In the genomic region with DNA sequence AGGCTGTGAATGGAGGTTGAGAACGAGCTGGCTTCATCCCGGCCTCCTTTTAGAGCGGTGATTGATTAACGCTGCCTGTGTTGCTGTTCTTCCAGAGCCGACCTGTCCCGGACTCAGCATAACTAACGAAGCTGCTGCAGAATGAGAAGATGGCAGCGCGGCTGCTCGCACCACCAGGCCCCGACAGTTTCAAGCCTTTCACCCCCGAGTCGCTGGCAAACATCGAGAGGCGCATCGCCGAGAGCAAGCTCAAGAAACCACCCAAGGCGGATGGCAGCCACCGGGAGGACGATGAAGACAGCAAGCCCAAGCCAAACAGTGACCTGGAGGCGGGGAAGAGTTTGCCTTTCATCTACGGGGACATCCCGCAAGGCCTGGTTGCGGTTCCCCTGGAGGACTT, we compare ENCODE assay signal across 10 mouse cellular contexts.
DNase-seq lines count a peak whose midpoint lies in the region; ATAC-seq and TF ChIP-seq lines count a peak whose summit lies in the region.
"Had no signal": no experiment of that assay in that cellular context is flagged by ENCODE, and none has a peak within 500 bp of the region (broad histone marks: within the 10 kb centered on the region; RNA-seq: fewer than 3 reads in every experiment).

No protein-coding gene starts in this region.

- peak overlapping the region; percentile 12; the same call in 1 of the 2 replicates for H3K9ac ChIP-seq in hindbrain, embryonic 14.5 days
- H3K9ac ChIP-seq in midbrain, embryonic 12.5 days (replicated peaks), result no peak overlapping the region; the same call in 1 of the 2 replicates

- TF ChIP-seq CTCF in left cerebral cortex, adult 2 months (IDR thresholded peaks at IDR 0.05), result no peak

- peak overlapping the region; percentile 61; the same call in 1 of the 2 replicates for H3K27ac ChIP-seq in embryonic facial prominence, embryonic 10.5 days (replicated peaks)
- H3K27ac ChIP-seq in hindbrain, embryonic 14.5 days, result no peak overlapping the region; the same call in 1 of the 2 replicates
- 0 out of 2 replicates have a peak overlapping the region, but pooled peaks have one; percentile 20 for H3K27ac ChIP-seq in midbrain, embryonic 12.5 days (replicated peaks)
- no peak overlapping the region for H3K27ac ChIP-seq in left cerebral cortex, adult 2 months

- DNase-seq in kidney, adult 18-20 months, result peak; percentile 5
- no peak for DNase-seq in kidney, adult 9 months
- DNase-seq in embryonic facial prominence, embryonic 10.5 days (ENCODE audit: low spot score), result no peak
- no peak for DNase-seq in hindbrain, embryonic 14.5 days (ENCODE audit: low spot score)
- no peak for DNase-seq in urinary bladder, postnatal 10 days (ENCODE audit: low spot score)
- DNase-seq in left cerebral cortex, adult 2 months (ENCODE audit: extremely low spot score in 1 of 2, low spot score in 2 of 2), result no peak
- no peak for DNase-seq in left cerebral cortex, postnatal 25 days (ENCODE audit: low spot score in 2 of 2)
- DNase-seq: heart, adult 11 months; right cerebral cortex, adult 18-20 months had no signal

- ATAC-seq in hindbrain, embryonic 14.5 days (ENCODE audit: low FRiP score), result no peak
- ATAC-seq in midbrain, embryonic 12.5 days (ENCODE audit: low FRiP score, low read depth), result no peak

- intact Hi-C loops in left cerebral cortex, adult 2 months (cut with DNase I), result no loop called here
- intact Hi-C loops in left cerebral cortex, postnatal 25 days (cut with DNase I), result no loop called here

- H3K27me3 ChIP-seq in embryonic facial prominence, embryonic 10.5 days (replicated peaks; ENCODE audit: low read depth, poor library complexity, severe bottlenecking), result no peaks in the 10 kb centered on the region
- no peaks in the 10 kb centered on the region for H3K27me3 ChIP-seq in hindbrain, embryonic 14.5 days (ENCODE audit: control insufficient read depth, insufficient read depth, low read length)
- no peaks in the 10 kb centered on the region for H3K27me3 ChIP-seq in midbrain, embryonic 12.5 days

- H3K4me3 ChIP-seq in embryonic facial prominence, embryonic 10.5 days, result peak overlapping the region; percentile 19; the same call in 1 of the 2 replicates
- no peak overlapping the region for H3K4me3 ChIP-seq in hindbrain, embryonic 14.5 days (replicated peaks; ENCODE audit: low read length)
- no peak overlapping the region for H3K4me3 ChIP-seq in midbrain, embryonic 12.5 days
- H3K4me3 ChIP-seq in left cerebral cortex, adult 2 months, result no peak overlapping the region

- no peaks in the 10 kb centered on the region for H3K9me3 ChIP-seq in embryonic facial prominence, embryonic 10.5 days
- H3K9me3 ChIP-seq in hindbrain, embryonic 14.5 days (ENCODE audit: control insufficient read depth, low read length), result no peaks in the 10 kb centered on the region
- no peaks in the 10 kb centered on the region for H3K9me3 ChIP-seq in midbrain, embryonic 12.5 days

- peaks cover 28% of the 10 kb centered on the region for H3K4me1 ChIP-seq in embryonic facial prominence, embryonic 10.5 days
- peaks cover 25% of the 10 kb centered on the region for H3K4me1 ChIP-seq in hindbrain, embryonic 14.5 days (replicated peaks; ENCODE audit: control insufficient read depth, insufficient read depth, low read length)
- H3K4me1 ChIP-seq in midbrain, embryonic 12.5 days, result peaks cover 19% of the 10 kb centered on the region

- 69% methylated on average over 24 of the region's 24 CpGs for WGBS in embryonic facial prominence, embryonic 10.5 days
- 55% methylated on average over 24 of the region's 24 CpGs for WGBS in hindbrain, embryonic 14.5 days
- 76% methylated on average over 24 of the region's 24 CpGs for WGBS in midbrain, embryonic 12.5 days

- H3K36me3 ChIP-seq in embryonic facial prominence, embryonic 10.5 days (replicated peaks), result peaks cover 10% of the 10 kb centered on the region
- H3K36me3 ChIP-seq in hindbrain, embryonic 14.5 days (replicated peaks; ENCODE audit: control insufficient read depth, insufficient read depth), result peaks cover 9% of the 10 kb centered on the region; the same call in 1 of the 2 replicates
- H3K36me3 ChIP-seq in midbrain, embryonic 12.5 days, result peaks cover 14% of the 10 kb centered on the region

- peak overlapping the region; percentile 15 for H3K4me2 ChIP-seq in hindbrain, embryonic 14.5 days (replicated peaks)
- H3K4me2 ChIP-seq in midbrain, embryonic 12.5 days (replicated peaks), result no peak overlapping the region

Comparison
In these comparisons a context has a peak if more than half of its experiments do, and no peak if none do; other contexts are left out.
1. H3K27ac ChIP-seq: peak in embryonic facial prominence, embryonic 10.5 days (single experiment) and midbrain, embryonic 12.5 days (single experiment); none in hindbrain, embryonic 14.5 days (single experiment) and left cerebral cortex, adult 2 months (single experiment).